Mouse (Mus musculus): ENCODE data around the gene Pde4dip.
A peak's percentile ranks its signal among the peaks of the same experiment; 100 is the strongest.

GRCm38 (mm10) chr3:97900516-97901490 lies 12.3 kb upstream of the Pde4dip start, which contains the start of gene Sec22b:
- no peak for TF ChIP-seq CTCF (IDR thresholded peaks at IDR 0.05)
- TF ChIP-seq POLR2A (IDR thresholded peaks at IDR 0.05; ENCODE audit: insufficient read depth, low read depth, low read length): peak; percentile 94
- TF ChIP-seq EP300 (IDR thresholded peaks at IDR 0.05; ENCODE audit: insufficient read depth, low read depth, low read length): 0 out of 2 replicates have a peak, but pooled peaks have one; percentile 35
